Mouse (Mus musculus): ENCODE data around the gene Pth. TPM values are rescaled to one million over a fixed set of nuclear protein-coding genes. Genes with fewer than 3 reads are reported as not detected.

The Pth gene
- not detected in 2 replicates for polyA plus RNA-seq (2012; rRNA removed)

- WGBS, result 83% methylated on average over 2 of the region's 2 CpGs
- DNase-seq (ENCODE audit: low read depth, low spot score), result no peak
Measured at GRCm38 (mm10) chr7:113388470-113388869, at the start of gene Pth. TSS of gene Pth (minus strand) at chr7:113388570.

- no peak for DNase-seq (ENCODE audit: low read depth, low spot score)
- whole genome bisulfite sequencing, result 40% methylated on average over 10 of the region's 10 CpGs
Measured at GRCm38 (mm10) chr7:113436312-113436711, 47.9 kb upstream of the Pth start.

GRCm38 (mm10) chr7:113434286-113434685 is 45.9 kb upstream of the Pth start:
- WGBS, result 15% methylated on average over 4 of the region's 4 CpGs
- DNase-seq (ENCODE audit: low read depth, low spot score), result no peak

GRCm38 (mm10) chr7:113433451-113433850 is 45.1 kb upstream of the Pth start:
- no peak for DNase-seq (ENCODE audit: low read depth, low spot score)
- 71% methylated on average over 3 of the region's 3 CpGs for WGBS

- DNase-seq (ENCODE audit: low read depth, low spot score), result no peak
- 59% methylated on average over 4 of the region's 4 CpGs for WGBS
Measured at GRCm38 (mm10) chr7:113432891-113433290, 44.5 kb upstream of the Pth start.

GRCm38 (mm10) chr7:113420771-113421170 is 32.4 kb upstream of the Pth start:
- 100% methylated on average over 1 of the region's 1 CpGs for WGBS
- DNase-seq (ENCODE audit: low read depth, low spot score), result no peak

GRCm38 (mm10) chr7:113419070-113419782 is 30.9 kb upstream of the Pth start:
- 1% methylated on average over 4 of the region's 4 CpGs for WGBS
- peak; percentile 73 for DNase-seq (ENCODE audit: low read depth, low spot score)

GRCm38 (mm10) chr7:113416536-113416935 is 28.2 kb upstream of the Pth start:
- WGBS, result 85% methylated on average over 1 of the region's 1 CpGs
- DNase-seq (ENCODE audit: low read depth, low spot score), result no peak

- WGBS, result 90% methylated on average over 3 of the region's 3 CpGs
- DNase-seq (ENCODE audit: low read depth, low spot score), result no peak
Measured at GRCm38 (mm10) chr7:113415256-113415655, 26.9 kb upstream of the Pth start.

GRCm38 (mm10) chr7:113408712-113409111 is 20.3 kb upstream of the Pth start:
- DNase-seq (ENCODE audit: low read depth, low spot score), result no peak
- WGBS, result 55% methylated on average over 5 of the region's 5 CpGs

- no peak for DNase-seq (ENCODE audit: low read depth, low spot score)
Measured at GRCm38 (mm10) chr7:113398083-113398482, 9.7 kb upstream of the Pth start.

- 81% methylated on average over 4 of the region's 4 CpGs for WGBS
Measured at GRCm38 (mm10) chr7:113396661-113397060, 8.3 kb upstream of the Pth start.

GRCm38 (mm10) chr7:113391619-113392018 is 3.2 kb upstream of the Pth start:
- 66% methylated on average over 2 of the region's 2 CpGs for WGBS
- no peak for DNase-seq (ENCODE audit: low read depth, low spot score)

More at GRCm38 (mm10) chr7:113396661-113397060, 8.3 kb upstream of the Pth start:
- no peak for DNase-seq (ENCODE audit: low read depth, low spot score)

- DNase-seq (ENCODE audit: low read depth, low spot score), result peak; percentile 91
- WGBS, result 10% methylated on average over 7 of the region's 7 CpGs
Measured at GRCm38 (mm10) chr7:113377875-113378658, 10.3 kb downstream of the Pth start.

- DNase-seq (ENCODE audit: low read depth, low spot score), result no peak
Measured at GRCm38 (mm10) chr7:113372682-113373081, 15.7 kb downstream of the Pth start.

GRCm38 (mm10) chr7:113369620-113370340 is 18.6 kb downstream of the Pth start:
- WGBS, result under 1% methylated on average over 44 of the region's 44 CpGs
- no peak for DNase-seq (ENCODE audit: low read depth, low spot score)

More at GRCm38 (mm10) chr7:113372682-113373081, 15.7 kb downstream of the Pth start:
- 86% methylated on average over 1 of the region's 1 CpGs for WGBS

- WGBS, result under 1% methylated on average over 64 of the region's 64 CpGs
- peak; percentile 97 for DNase-seq (ENCODE audit: low read depth, low spot score)
Measured at GRCm38 (mm10) chr7:113368746-113369619, 19.4 kb downstream of the Pth start, which contains the start of gene Btbd10. TSS of gene Btbd10 (minus strand) at chr7:113369392.

GRCm38 (mm10) chr7:113367440-113367839 is 20.9 kb downstream of the Pth start:
- DNase-seq (ENCODE audit: low read depth, low spot score), result no peak
- WGBS, result 94% methylated on average over 4 of the region's 4 CpGs

- DNase-seq (ENCODE audit: low read depth, low spot score), result no peak
- WGBS, result 43% methylated on average over 1 of the region's 1 CpGs
Measured at GRCm38 (mm10) chr7:113349089-113349488, 39.3 kb downstream of the Pth start.

Data from large intestine, adult 2 months (tissue).